Mouse (Mus musculus) small intestine, adult 2 months (tissue): ENCODE measurements at regions not wholly inside any gene's neighbourhood (a gene's known extent, or its start where the extent isn't known, plus 50 kb on each side); places are given as distances from the start of the nearest gene placed in this dataset.

Experiments used
- H3K27ac ChIP-seq: fragments of 200-500 bp; 2 replicates; pipeline ENCODE4 v1.5.1; 2012; ENCODE audit warnings: low read depth, low read length, control low read depth, inconsistent platforms; ENCODE audit not compliant: insufficient read depth
- H3K27me3 ChIP-seq: fragments of 200-500 bp; 2 replicates; pipeline ENCODE4 v1.6.1; 2012; ENCODE audit warnings: mild to moderate bottlenecking, moderate library complexity, low read length, inconsistent platforms; ENCODE audit not compliant: control insufficient read depth, insufficient read depth
- H3K36me3 ChIP-seq: fragments of 200-500 bp; 2 replicates; pipeline ENCODE4 v1.6.1; 2012; ENCODE audit warnings: mild to moderate bottlenecking, low read length, control low read depth, inconsistent platforms; ENCODE audit not compliant: control insufficient read depth, insufficient read depth
- H3K4me1 ChIP-seq: fragments of 200-500 bp; 2 replicates; pipeline ENCODE4 v1.6.1; 2012; ENCODE audit warnings: low read length, inconsistent platforms, mixed read lengths; ENCODE audit not compliant: control insufficient read depth, insufficient read depth, insufficient read length
- H3K4me3 ChIP-seq: fragments of 200-500 bp; 2 replicates; pipeline ENCODE4 v1.5.1; 2012; ENCODE audit warnings: low read depth, mild to moderate bottlenecking, control low read depth, inconsistent platforms, low read length, moderate library complexity
- CTCF ChIP-seq: fragments of 200-500 bp; IDR thresholded peaks from 2 replicates; pipeline ENCODE4 v1.5.1; 2012; ENCODE audit warnings: low read depth, mild to moderate bottlenecking, control low read depth, inconsistent platforms, low read length, moderate library complexity, mixed read lengths; ENCODE audit not compliant: insufficient replicate concordance, insufficient read length; ENCODE audit errors: extremely low read depth
- POLR2A ChIP-seq: fragments of 200-500 bp; IDR thresholded peaks from 2 replicates; pipeline ENCODE4 v1.6.1; 2012; ENCODE audit warnings: low read depth, mild to moderate bottlenecking, control low read depth, inconsistent platforms, low read length, moderate library complexity
- WGBS: fragments of 180-500 bp; shearing (Covaris S2); methylation state at CpG from one replicate; pipeline ENCODE4 v1.1.7; 2018; 5-methylcytosine and 5-hydroxymethylcytosine counted together

DNA sequence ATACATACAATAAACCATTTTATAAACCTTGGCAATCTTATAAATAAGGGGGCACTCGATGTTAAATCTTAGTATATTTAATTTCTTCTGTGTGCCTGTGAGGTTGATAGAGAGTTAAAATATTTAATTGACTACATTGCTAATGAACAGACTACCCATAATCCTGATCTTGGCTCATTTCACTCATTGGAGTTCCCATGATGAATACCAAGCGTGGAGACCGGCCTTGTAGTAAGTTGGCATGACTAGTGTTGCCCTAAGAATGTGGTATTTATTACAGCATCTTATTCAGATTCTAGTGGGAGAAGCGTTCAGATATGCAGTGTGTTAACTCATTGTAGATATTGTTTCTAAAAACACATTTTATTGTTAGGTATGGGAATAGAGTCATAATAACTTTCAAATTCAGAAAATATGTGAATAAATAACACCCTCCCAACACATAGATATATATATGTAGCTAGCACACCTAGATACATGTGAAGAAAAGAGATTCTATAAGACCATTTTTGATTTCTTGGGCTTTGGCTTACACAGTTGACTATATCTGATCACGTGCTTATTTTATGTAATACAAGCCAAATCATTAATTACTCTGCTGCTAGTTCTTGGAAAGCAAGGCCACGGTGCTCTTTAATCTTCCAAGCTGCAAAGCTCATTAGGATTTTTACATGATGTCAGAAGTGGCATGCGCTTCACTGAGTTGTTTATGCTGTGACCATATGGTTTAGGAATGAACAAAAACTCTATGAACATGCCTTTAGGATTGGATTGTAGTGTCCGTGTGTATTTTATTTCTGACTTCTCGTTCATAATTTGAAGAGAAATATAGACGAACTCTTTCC lies 232.0 kb downstream of the Mef2c start:
- Histone ChIP-seq H3K4me1 (peaks cover 2% of the 10 kb centered on the region), H3K4me3 (no peak overlapping the region), H3K27ac (no peak overlapping the region), H3K36me3 (no peaks in the 10 kb centered on the region), H3K27me3 (peaks cover 44% of the 10 kb centered on the region)
- TF ChIP-seq CTCF (no peak), POLR2A (no peak)
- WGBS: 60% methylated on average over 10 of the region's 10 CpGs

DNA sequence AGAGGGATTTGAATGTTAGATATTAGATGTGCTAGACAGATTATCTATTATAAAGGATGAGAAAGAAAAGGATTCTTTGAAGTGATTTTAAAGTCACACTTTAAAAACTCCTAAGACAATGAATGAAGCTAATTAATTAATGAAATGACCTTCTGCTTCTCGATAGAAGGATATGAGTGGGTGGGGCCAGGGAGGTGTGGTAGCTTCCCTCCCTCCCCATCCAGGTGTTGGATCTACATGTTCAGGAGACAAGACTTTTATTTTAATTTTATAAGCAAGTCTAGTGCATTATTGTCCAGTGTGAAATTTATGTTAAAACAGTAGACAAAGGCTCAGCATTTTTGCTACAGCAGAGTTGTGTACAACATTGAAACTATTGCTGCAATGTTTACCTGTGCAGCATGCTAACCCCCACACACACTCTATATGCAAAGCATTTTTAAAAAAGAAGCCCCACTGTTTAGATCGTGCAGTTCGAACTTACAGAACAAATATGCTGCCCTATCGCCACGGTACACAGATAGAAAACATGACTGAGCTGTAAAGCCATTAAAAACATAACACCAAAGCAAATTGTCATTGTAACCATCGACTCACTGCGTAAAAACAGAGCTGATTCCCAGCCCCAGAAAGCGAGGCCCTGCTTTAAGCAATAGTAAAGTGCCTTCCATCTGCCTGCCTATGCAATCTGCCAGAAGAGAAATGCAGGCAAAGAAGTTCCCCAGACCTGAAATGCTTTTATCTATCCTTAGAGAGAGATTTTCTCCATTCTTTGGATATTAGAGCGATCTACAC lies 233.4 kb downstream of the Mef2c start:
- Histone ChIP-seq H3K4me1 (peaks cover 2% of the 10 kb centered on the region; the same call in 1 of the 2 replicates), H3K27me3 (peaks cover 35% of the 10 kb centered on the region), H3K27ac (no peak overlapping the region), H3K4me3 (no peak overlapping the region), H3K36me3 (no peaks in the 10 kb centered on the region)
- TF ChIP-seq POLR2A (no peak), CTCF (no peak)
- WGBS: 13% methylated on average over 9 of the region's 9 CpGs

DNA sequence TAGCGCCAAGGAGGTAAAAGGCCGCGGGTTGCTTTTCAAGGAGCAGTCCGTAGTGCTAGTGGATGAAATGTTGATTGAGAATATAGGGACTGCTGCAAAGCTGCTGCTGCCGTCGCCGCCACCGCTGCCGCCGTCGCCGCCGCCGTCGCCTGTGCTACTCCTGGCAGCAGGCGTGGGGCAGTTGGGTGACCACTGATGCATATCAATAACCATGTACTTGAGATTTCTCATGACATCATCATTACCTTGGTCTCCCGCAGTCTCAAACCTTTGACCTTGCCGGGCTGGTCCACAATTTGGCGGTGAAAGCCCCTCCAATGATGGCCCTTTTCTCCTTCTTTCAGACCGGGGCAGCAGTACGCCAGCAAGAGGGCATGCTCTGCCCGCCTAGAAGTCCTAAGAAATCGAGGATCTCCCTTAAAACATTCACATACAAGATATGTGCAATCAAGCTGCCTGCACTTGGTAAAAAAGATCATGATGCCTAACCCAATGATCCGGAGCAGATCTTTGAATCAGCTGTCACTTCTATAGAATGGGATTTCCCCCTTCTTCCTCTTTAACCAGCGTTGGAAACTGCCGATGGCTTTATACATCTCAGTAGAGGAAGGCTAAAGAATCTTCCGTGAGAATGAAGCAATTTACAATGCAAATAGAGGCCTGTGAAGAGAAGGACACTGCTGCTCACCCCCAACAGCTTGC lies 234.1 kb downstream of the Mef2c start:
- H3K27ac ChIP-seq: no peak overlapping the region
- WGBS: 4% methylated on average over 27 of the region's 27 CpGs
- H3K36me3 ChIP-seq: no peaks in the 10 kb centered on the region
- TF ChIP-seq POLR2A (no peak), CTCF (no peak)
- peaks cover 30% of the 10 kb centered on the region for H3K27me3 ChIP-seq
- H3K4me3 ChIP-seq: no peak overlapping the region
- peaks cover 2% of the 10 kb centered on the region; the same call in 1 of the 2 replicates for H3K4me1 ChIP-seq

DNA sequence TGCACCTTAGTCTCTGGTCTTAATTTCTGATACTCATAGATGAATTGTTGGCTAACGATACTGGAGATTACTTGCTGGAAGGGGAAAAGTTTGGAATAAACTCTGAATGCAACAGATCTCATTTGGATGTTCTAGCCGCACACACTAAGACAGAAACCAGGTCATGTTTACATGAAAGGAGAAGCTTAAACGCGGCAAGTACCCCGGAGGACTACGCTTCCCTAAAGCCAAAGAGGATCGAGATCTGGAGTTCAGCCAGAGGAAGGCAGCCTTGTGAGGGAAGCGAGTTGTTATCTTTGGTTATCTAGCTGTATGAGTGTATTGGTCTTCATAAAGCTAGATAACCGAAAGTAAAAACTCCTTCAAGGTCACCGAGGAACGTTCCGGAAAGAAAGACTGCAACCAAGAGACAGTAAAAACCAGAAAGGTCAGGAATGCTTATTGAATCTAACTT lies 234.7 kb downstream of the Mef2c start:
- TF ChIP-seq CTCF (no peak), POLR2A (no peak)
- WGBS: 3% methylated on average over 12 of the region's 12 CpGs

DNA sequence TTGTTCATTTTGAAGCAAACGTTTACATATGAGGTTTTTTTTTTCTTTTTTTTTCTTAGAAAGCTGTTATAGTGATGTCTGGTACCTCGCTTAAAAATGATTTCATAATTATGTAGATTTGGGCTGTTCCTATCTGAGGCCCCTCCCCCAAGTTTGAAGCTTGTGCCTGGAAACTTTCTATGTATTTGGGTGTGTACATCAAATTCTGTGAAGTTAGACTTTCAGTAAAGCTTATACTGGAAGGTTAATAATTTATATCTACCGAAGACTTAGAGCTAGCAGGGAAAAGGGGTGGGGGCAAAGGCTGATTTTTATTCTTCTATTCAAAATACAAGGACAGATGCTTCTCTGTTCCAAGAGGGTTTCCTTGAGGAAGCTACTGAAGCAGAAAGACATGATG lies 235.3 kb downstream of the Mef2c start:
- Histone ChIP-seq H3K36me3 (no peaks in the 10 kb centered on the region), H3K27me3 (peaks cover 24% of the 10 kb centered on the region), H3K4me1 (peaks cover 2% of the 10 kb centered on the region; the same call in 1 of the 2 replicates), H3K4me3 (no peak overlapping the region), H3K27ac (no peak overlapping the region)
- no peak for TF ChIP-seq CTCF
- TF ChIP-seq POLR2A: no peak
- 15% methylated on average over 3 of the region's 3 CpGs for WGBS

More for the DNA sequence above, 234.7 kb downstream of the Mef2c start:
- Histone ChIP-seq H3K4me1 (peaks cover 2% of the 10 kb centered on the region; the same call in 1 of the 2 replicates), H3K4me3 (peak overlapping the region; percentile 38), H3K27me3 (peaks cover 25% of the 10 kb centered on the region), H3K27ac (no peak overlapping the region), H3K36me3 (no peaks in the 10 kb centered on the region)

DNA sequence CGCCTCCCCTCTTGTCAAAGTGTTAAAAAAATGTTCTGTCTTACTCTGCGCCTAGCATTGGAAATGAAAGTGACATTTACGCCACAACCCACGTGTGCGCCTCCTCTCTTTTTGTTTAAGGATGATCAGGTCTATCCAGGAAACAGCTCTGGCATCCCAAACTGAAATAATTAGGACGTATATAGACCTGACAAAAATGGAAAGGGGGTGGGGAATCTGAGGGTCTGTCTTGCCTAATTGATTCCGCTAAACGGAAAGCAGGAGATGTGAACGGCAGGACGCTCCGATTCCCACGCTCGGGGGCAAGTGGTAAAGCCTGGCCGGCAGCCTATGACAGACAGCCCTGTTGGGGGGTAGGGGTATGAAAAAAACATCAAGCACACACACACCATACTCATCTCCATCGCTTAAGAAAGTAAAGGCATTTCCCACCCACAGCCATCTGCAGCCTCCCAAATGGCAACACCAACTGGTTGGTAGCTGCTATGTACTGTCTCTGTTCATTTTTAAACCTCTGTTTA lies 235.8 kb downstream of the Mef2c start:
- WGBS: 9% methylated on average over 15 of the region's 15 CpGs
- no peak overlapping the region for H3K27ac ChIP-seq
- no peak for TF ChIP-seq CTCF
- TF ChIP-seq POLR2A: no peak
- H3K4me3 ChIP-seq: no peak overlapping the region
- peaks cover 2% of the 10 kb centered on the region; the same call in 1 of the 2 replicates for H3K4me1 ChIP-seq
- peaks cover 24% of the 10 kb centered on the region for H3K27me3 ChIP-seq
- H3K36me3 ChIP-seq: no peaks in the 10 kb centered on the region

DNA sequence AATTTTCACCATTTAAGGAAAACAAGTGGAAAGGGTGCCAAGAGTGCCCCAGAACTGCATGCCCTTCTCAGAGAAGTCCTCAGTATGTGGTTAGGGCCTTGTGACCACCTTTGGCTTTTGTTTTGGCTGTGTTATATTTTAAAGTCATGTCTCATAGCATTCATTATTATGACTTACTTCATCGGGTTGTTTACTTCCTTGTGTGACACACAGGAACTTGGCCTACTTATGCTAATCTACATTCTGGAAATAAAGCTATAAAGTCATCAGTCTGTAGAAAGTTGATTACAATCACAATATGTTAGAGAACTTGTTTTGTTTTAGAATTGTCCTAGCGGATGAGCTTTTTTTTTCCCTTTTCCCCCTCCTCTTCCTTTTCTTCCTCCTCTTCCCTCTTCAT lies 236.3 kb downstream of the Mef2c start:
- Histone ChIP-seq H3K36me3 (no peaks in the 10 kb centered on the region), H3K27me3 (peaks cover 26% of the 10 kb centered on the region), H3K4me3 (no peak overlapping the region), H3K27ac (no peak overlapping the region), H3K4me1 (peaks cover 2% of the 10 kb centered on the region)
- 41% methylated on average over 2 of the region's 2 CpGs for WGBS
- TF ChIP-seq CTCF (no peak), POLR2A (no peak)
